Mouse (Mus musculus): ENCODE measurements at regions not wholly inside any gene's neighbourhood (a gene's known extent, or its start where the extent isn't known, plus 50 kb on each side); places are given as distances from the start of the nearest gene placed in this dataset.

DNA sequence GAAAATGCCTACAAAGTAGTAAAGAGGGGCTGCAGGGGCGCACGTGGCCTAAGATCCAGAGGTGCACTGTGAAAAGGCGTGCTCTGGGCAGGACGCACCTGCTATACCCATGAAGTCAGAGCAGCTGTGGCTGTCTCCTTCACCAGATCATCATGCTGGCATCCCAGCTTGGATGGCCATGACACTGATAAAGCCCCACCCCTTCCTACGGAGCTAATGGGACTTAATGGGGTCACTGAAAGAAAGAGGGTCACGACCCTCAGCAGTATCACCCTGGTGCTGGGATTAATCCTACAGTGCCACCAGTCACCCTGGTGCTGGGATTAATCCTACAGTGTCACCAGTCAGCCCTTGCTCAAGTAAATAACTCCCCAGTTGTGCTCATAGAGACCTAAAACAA is 122.1 kb downstream of the Tmem17 start:
- TF ChIP-seq CTCF (IDR thresholded peaks at IDR 0.05; ENCODE audit: low read depth, low read length) (no peak), GATA1 (IDR thresholded peaks at IDR 0.05; ENCODE audit: borderline replicate concordance, low read length) (no peak)

Data from G1E (cell line).